Mouse (Mus musculus): ENCODE measurements around the gene Grm8.

DNA sequence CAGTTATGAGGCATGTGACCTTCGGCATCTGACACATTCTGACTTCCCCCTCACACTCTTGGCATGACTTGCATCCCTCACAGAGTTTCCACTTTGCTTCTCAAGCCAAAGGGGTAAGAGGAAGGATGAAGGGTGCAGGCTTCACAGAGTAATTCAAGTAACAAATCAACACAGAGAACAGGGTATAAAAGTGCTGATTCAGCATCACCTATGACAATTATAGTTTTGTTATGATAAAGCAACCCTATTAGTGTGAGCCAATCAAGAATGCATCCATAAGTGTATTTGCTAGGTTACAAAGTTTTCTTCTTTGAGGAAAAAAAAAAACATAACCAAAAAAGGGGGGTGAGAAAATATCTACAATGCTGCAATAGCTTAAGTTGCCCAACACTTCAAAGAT, 117.3 kb downstream of the Grm8 start:
- no peak for TF ChIP-seq CTCF (IDR thresholded peaks at IDR 0.05; ENCODE audit: extremely low read depth, insufficient read depth, insufficient read length, insufficient replicate concordance)
- TF ChIP-seq POLR2A (IDR thresholded peaks at IDR 0.05; ENCODE audit: low read depth, low read length) = no peak

Data from spleen, adult 2 months (tissue).